Mouse (Mus musculus): ENCODE measurements around the gene Ccdc162.

The Ccdc162 gene

GRCm38 (mm10) chr10:41594957-41595356 is 121.5 kb downstream of the Ccdc162 start:
- H3K4me1 ChIP-seq (replicated peaks; ENCODE audit: low read depth, low read length), result peaks cover 7% of the 10 kb centered on the region; the same call in 1 of the 2 replicates
- TF ChIP-seq NANOG (IDR thresholded peaks at IDR 0.05; ENCODE audit: borderline replicate concordance, low read length) (no peak), CTCF (conservative IDR thresholded peaks at IDR 0.05; ENCODE audit: low read length) (no peak), POU5F1 (IDR thresholded peaks at IDR 0.05; ENCODE audit: borderline replicate concordance, low read length) (no peak)
- H3K9me3 ChIP-seq (ENCODE audit: low read length), result no peaks in the 10 kb centered on the region
- no peaks in the 10 kb centered on the region for H3K27me3 ChIP-seq (ENCODE audit: insufficient read depth, low read length)
- no peak overlapping the region for H3K4me3 ChIP-seq (replicated peaks; ENCODE audit: low read length)
- no peaks in the 10 kb centered on the region for H3K36me3 ChIP-seq (ENCODE audit: insufficient read depth, low read length)

- Histone ChIP-seq H3K4me3 (replicated peaks; ENCODE audit: low read length) (no peak overlapping the region), H3K4me1 (replicated peaks; ENCODE audit: low read depth, low read length) (peaks cover 7% of the 10 kb centered on the region; the same call in 1 of the 2 replicates), H3K27me3 (ENCODE audit: insufficient read depth, low read length) (no peaks in the 10 kb centered on the region), H3K9me3 (ENCODE audit: low read length) (no peaks in the 10 kb centered on the region), H3K36me3 (ENCODE audit: insufficient read depth, low read length) (no peaks in the 10 kb centered on the region)
- no peak for TF ChIP-seq POU5F1 (IDR thresholded peaks at IDR 0.05; ENCODE audit: borderline replicate concordance, low read length)
- no peak for TF ChIP-seq NANOG (IDR thresholded peaks at IDR 0.05; ENCODE audit: borderline replicate concordance, low read length)
Observed at GRCm38 (mm10) chr10:41594433-41594832, 122.0 kb downstream of the Ccdc162 start.

- Histone ChIP-seq H3K36me3 (ENCODE audit: insufficient read depth, low read length) (no peaks in the 10 kb centered on the region), H3K4me3 (replicated peaks; ENCODE audit: low read length) (no peak overlapping the region), H3K27me3 (ENCODE audit: insufficient read depth, low read length) (no peaks in the 10 kb centered on the region), H3K4me1 (replicated peaks; ENCODE audit: low read depth, low read length) (peaks cover 18% of the 10 kb centered on the region), H3K9me3 (ENCODE audit: low read length) (no peaks in the 10 kb centered on the region)
- TF ChIP-seq CTCF (conservative IDR thresholded peaks at IDR 0.05; ENCODE audit: low read length), result no peak
- TF ChIP-seq NANOG (IDR thresholded peaks at IDR 0.05; ENCODE audit: borderline replicate concordance, low read length), result no peak
- no peak for TF ChIP-seq POU5F1 (IDR thresholded peaks at IDR 0.05; ENCODE audit: borderline replicate concordance, low read length)
Observed at GRCm38 (mm10) chr10:41588616-41589015, 127.8 kb downstream of the Ccdc162 start.

GRCm38 (mm10) chr10:41586947-41587852 is 129.2 kb downstream of the Ccdc162 start:
- no peaks in the 10 kb centered on the region for H3K36me3 ChIP-seq (ENCODE audit: insufficient read depth, low read length)
- no peaks in the 10 kb centered on the region for H3K9me3 ChIP-seq (ENCODE audit: low read length)
- no peak for TF ChIP-seq NANOG (IDR thresholded peaks at IDR 0.05; ENCODE audit: borderline replicate concordance, low read length)
- TF ChIP-seq POU5F1 (IDR thresholded peaks at IDR 0.05; ENCODE audit: borderline replicate concordance, low read length), result no peak
- TF ChIP-seq CTCF (conservative IDR thresholded peaks at IDR 0.05; ENCODE audit: low read length), result no peak

DNA sequence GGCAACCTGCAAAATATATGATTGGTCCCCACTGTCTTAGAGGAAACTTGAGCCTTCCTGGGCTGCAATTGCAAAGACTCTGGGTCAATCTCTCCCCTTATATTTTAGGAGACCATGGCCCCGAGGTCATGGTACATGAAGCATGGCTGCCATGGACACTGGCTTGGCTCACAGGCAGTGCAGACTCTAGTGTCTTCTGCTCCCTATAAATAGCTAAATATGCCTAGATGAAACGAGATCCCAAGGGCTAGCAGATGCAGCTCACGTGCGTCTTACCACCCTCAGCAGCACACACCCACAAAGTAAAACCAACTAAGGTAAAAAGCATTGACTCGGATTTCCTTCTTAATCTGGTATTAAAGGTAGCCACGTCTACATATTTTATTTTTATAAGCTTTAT is 133.1 kb downstream of the Ccdc162 start:
- H3K4me1 ChIP-seq (replicated peaks; ENCODE audit: low read depth, low read length), result peaks cover 33% of the 10 kb centered on the region
- H3K36me3 ChIP-seq (ENCODE audit: insufficient read depth, low read length), result no peaks in the 10 kb centered on the region
- no peaks in the 10 kb centered on the region for H3K9me3 ChIP-seq (ENCODE audit: low read length)
- H3K27me3 ChIP-seq (ENCODE audit: insufficient read depth, low read length), result no peaks in the 10 kb centered on the region
- no peak for TF ChIP-seq CTCF (conservative IDR thresholded peaks at IDR 0.05; ENCODE audit: low read length)
- TF ChIP-seq POU5F1 (IDR thresholded peaks at IDR 0.05; ENCODE audit: borderline replicate concordance, low read length), result no peak
- no peak for TF ChIP-seq NANOG (IDR thresholded peaks at IDR 0.05; ENCODE audit: borderline replicate concordance, low read length)
- H3K4me3 ChIP-seq (replicated peaks; ENCODE audit: low read length), result peak overlapping the region; percentile 45; the same call in 1 of the 2 replicates

More at GRCm38 (mm10) chr10:41586947-41587852, 129.2 kb downstream of the Ccdc162 start:
- peaks cover 30% of the 10 kb centered on the region for H3K4me1 ChIP-seq (replicated peaks; ENCODE audit: low read depth, low read length)
- H3K27me3 ChIP-seq (ENCODE audit: insufficient read depth, low read length), result no peaks in the 10 kb centered on the region
- H3K4me3 ChIP-seq (replicated peaks; ENCODE audit: low read length), result no peak overlapping the region

DNA sequence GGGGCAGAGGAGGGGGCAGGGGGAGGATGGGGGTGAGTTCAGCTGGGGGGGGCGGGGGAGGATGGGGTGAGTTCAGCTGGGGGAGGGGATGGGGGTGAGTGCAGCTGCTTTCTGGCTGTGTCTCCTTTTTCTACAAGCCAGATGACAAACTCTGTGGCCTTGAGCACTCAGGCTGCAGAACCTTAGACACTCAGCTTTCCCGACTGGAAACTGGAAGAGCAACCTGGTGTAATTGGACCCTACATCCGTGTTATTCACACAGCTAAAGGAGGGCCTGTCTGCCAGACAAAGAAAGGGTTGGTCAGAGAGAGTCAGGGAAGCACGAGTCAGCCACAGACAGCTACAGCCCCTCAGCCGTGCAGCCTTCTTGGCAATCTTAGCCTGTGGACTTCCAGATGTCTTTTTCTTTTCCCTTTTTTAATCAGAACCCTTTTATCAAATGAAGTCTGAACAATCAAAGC is 133.5 kb downstream of the Ccdc162 start:
- Histone ChIP-seq H3K27me3 (ENCODE audit: insufficient read depth, low read length) (no peaks in the 10 kb centered on the region), H3K9me3 (ENCODE audit: low read length) (no peaks in the 10 kb centered on the region)

DNA sequence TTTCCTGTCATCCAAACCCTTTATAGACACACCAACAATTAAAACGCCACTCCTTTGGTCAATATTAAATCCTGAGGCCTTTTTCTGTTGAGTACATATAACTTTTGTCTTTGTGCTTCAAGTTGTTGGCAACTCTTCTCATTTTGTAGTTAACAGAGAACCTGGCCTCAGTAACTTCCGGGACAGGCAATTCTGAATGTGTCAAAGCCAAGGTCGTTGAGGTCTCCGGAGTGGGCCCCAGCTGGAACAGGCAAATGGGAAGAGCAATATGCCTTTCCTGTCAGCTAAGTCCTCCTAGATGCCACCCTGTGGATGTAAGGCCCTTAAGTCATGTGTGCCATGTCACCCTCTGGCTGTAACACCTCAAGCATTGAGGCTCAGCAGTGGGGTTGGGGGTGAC is 136.0 kb downstream of the Ccdc162 start:
- TF ChIP-seq NANOG (IDR thresholded peaks at IDR 0.05; ENCODE audit: borderline replicate concordance, low read length), result no peak
- no peak for TF ChIP-seq POU5F1 (IDR thresholded peaks at IDR 0.05; ENCODE audit: borderline replicate concordance, low read length)
- Histone ChIP-seq H3K27me3 (ENCODE audit: insufficient read depth, low read length) (no peaks in the 10 kb centered on the region), H3K4me3 (replicated peaks; ENCODE audit: low read length) (no peak overlapping the region), H3K4me1 (replicated peaks; ENCODE audit: low read depth, low read length) (peaks cover 33% of the 10 kb centered on the region), H3K36me3 (ENCODE audit: insufficient read depth, low read length) (no peaks in the 10 kb centered on the region), H3K9me3 (ENCODE audit: low read length) (no peaks in the 10 kb centered on the region)

More for the DNA sequence above, 133.5 kb downstream of the Ccdc162 start:
- TF ChIP-seq POU5F1 (IDR thresholded peaks at IDR 0.05; ENCODE audit: borderline replicate concordance, low read length), result no peak
- TF ChIP-seq NANOG (IDR thresholded peaks at IDR 0.05; ENCODE audit: borderline replicate concordance, low read length), result peak; percentile 19; the same call in 1 of the 2 replicates
- no peak for TF ChIP-seq CTCF (conservative IDR thresholded peaks at IDR 0.05; ENCODE audit: low read length)
- H3K4me1 ChIP-seq (replicated peaks; ENCODE audit: low read depth, low read length), result peaks cover 33% of the 10 kb centered on the region
- H3K36me3 ChIP-seq (ENCODE audit: insufficient read depth, low read length), result no peaks in the 10 kb centered on the region
- peak overlapping the region; percentile 45; the same call in 1 of the 2 replicates for H3K4me3 ChIP-seq (replicated peaks; ENCODE audit: low read length)

DNA sequence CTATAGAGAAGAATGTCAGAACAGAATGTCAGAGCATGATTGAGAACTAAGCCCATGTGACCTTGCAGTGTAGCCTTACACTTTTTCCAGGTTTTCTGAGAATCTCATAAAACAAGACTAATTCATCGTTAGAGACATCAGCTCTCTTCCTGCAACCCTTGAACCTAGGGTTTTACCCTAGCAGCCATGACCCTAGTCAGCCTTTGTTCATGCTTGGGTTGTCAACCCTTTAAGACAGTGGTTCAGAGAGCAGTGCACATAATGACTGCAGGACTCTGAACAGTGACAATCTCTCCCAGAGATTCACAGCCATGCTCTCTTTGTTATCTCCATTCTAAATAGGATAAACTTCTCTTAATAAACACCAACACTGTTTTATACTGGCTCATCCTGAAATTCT is 137.9 kb downstream of the Ccdc162 start:
- no peak for TF ChIP-seq NANOG (IDR thresholded peaks at IDR 0.05; ENCODE audit: borderline replicate concordance, low read length)
- TF ChIP-seq CTCF (conservative IDR thresholded peaks at IDR 0.05; ENCODE audit: low read length), result no peak
- TF ChIP-seq POU5F1 (IDR thresholded peaks at IDR 0.05; ENCODE audit: borderline replicate concordance, low read length), result no peak
- Histone ChIP-seq H3K4me1 (replicated peaks; ENCODE audit: low read depth, low read length) (peaks cover 21% of the 10 kb centered on the region), H3K36me3 (ENCODE audit: insufficient read depth, low read length) (no peaks in the 10 kb centered on the region), H3K4me3 (replicated peaks; ENCODE audit: low read length) (no peak overlapping the region), H3K9me3 (ENCODE audit: low read length) (no peaks in the 10 kb centered on the region), H3K27me3 (ENCODE audit: insufficient read depth, low read length) (no peaks in the 10 kb centered on the region)
